Mouse (Mus musculus): Measurements from ENCODE around the gene Mrps24.

The Mrps24 gene

GRCm38 (mm10) chr11:5715630-5716105, at the start of gene Mrps24:
Gene Mrps24, minus strand, starts transcription at chr11:5715680.
- peak in 1 of 2 experiments; percentile 62 for DNase-seq (ENCODE audit: low spot score in 2 of 2)

- no peak for DNase-seq (ENCODE audit: low spot score in 2 of 2)
Measured at GRCm38 (mm10) chr11:5762633-5762982, 47.1 kb upstream of the Mrps24 start.

GRCm38 (mm10) chr11:5761820-5762632, 46.5 kb upstream of the Mrps24 start, which contains the start of gene Urgcp:
Gene Urgcp, minus strand, starts transcription at chr11:5762376.
- DNase-seq (ENCODE audit: low spot score in 2 of 2) = peak; percentile 96 to 99

- DNase-seq (ENCODE audit: low spot score in 2 of 2) = no peak
Measured at GRCm38 (mm10) chr11:5753755-5754154, 38.3 kb upstream of the Mrps24 start.

- DNase-seq (ENCODE audit: low spot score in 2 of 2) = no peak
Measured at GRCm38 (mm10) chr11:5744951-5745350, 29.5 kb upstream of the Mrps24 start.

- DNase-seq (ENCODE audit: low spot score in 2 of 2) = peak; percentile 46 to 71
Measured at GRCm38 (mm10) chr11:5742106-5742505, 26.6 kb upstream of the Mrps24 start.

- peak; percentile 83 to 93 for DNase-seq (ENCODE audit: low spot score in 2 of 2)
Measured at GRCm38 (mm10) chr11:5740965-5741627, 25.6 kb upstream of the Mrps24 start.

- DNase-seq (ENCODE audit: low spot score in 2 of 2) = no peak
Measured at GRCm38 (mm10) chr11:5740599-5740964, 25.1 kb upstream of the Mrps24 start.

- no peak for DNase-seq (ENCODE audit: low spot score in 2 of 2)
Measured at GRCm38 (mm10) chr11:5739846-5740245, 24.4 kb upstream of the Mrps24 start.

GRCm38 (mm10) chr11:5738888-5739632, 23.6 kb upstream of the Mrps24 start:
- DNase-seq (ENCODE audit: low spot score in 2 of 2) = peak in 1 of 2 experiments; percentile 56

- DNase-seq (ENCODE audit: low spot score in 2 of 2) = no peak
Measured at GRCm38 (mm10) chr11:5737137-5737536, 21.7 kb upstream of the Mrps24 start.

- DNase-seq (ENCODE audit: low spot score in 2 of 2) = no peak
Measured at GRCm38 (mm10) chr11:5734323-5734722, 18.8 kb upstream of the Mrps24 start.

- DNase-seq (ENCODE audit: low spot score in 2 of 2) = peak in 1 of 2 experiments; percentile 46
Measured at GRCm38 (mm10) chr11:5732401-5732800, 16.9 kb upstream of the Mrps24 start.

GRCm38 (mm10) chr11:5729582-5729981, 14.1 kb upstream of the Mrps24 start:
- peak in 1 of 2 experiments; percentile 51 for DNase-seq (ENCODE audit: low spot score in 2 of 2)

- DNase-seq (ENCODE audit: low spot score in 2 of 2) = no peak
Measured at GRCm38 (mm10) chr11:5718611-5719354, 3.3 kb upstream of the Mrps24 start.

GRCm38 (mm10) chr11:5716938-5717705, 1.6 kb upstream of the Mrps24 start:
- DNase-seq (ENCODE audit: low spot score in 2 of 2) = peak in 1 of 2 experiments; percentile 54

GRCm38 (mm10) chr11:5716246-5716645, 766 bp upstream of the Mrps24 start:
- peak in 1 of 2 experiments; percentile 61 for DNase-seq (ENCODE audit: low spot score in 2 of 2)

- peak in 1 of 2 experiments; percentile 55 for DNase-seq (ENCODE audit: low spot score in 2 of 2)
Measured at GRCm38 (mm10) chr11:5715179-5715578, 301 bp downstream of the Mrps24 start.

- DNase-seq (ENCODE audit: low spot score in 2 of 2) = peak; percentile 93 to 97
Measured at GRCm38 (mm10) chr11:5707530-5708353, 7.7 kb downstream of the Mrps24 start.
